Mouse (Mus musculus) liver, embryonic 13.5 days (tissue): ENCODE measurements around the gene C1galt1c1. TPM values are rescaled to one million over a fixed set of nuclear protein-coding genes. Genes with fewer than 3 reads are reported as not detected.
A peak's percentile ranks its signal among the peaks of the same experiment; 100 is the strongest.

Experiments
- ATAC-seq: fragments of 200-750 bp; cut with Nextera tagmentation; 2 replicates; pipeline ENCODE4 v1.8.0; 2017; ENCODE audit warnings: low read depth, mild to moderate bottlenecking, moderate number of reproducible peaks, moderate library complexity
- DNase-seq: peaks from one replicate; pipeline ENCODE4 v3.0.0; 2022
- H3K27ac ChIP-seq: fragments of 300-500 bp; sonication (generic); 2 replicates; pipeline ENCODE4 v1.5.1; 2015; ENCODE audit warnings: moderate library complexity, mild to moderate bottlenecking, inconsistent platforms
- H3K27me3 ChIP-seq: fragments of 300-500 bp; sonication (generic); 2 replicates; pipeline ENCODE4 v1.6.1; 2015; ENCODE audit warnings: mild to moderate bottlenecking, inconsistent platforms
- H3K36me3 ChIP-seq: fragments of 300-500 bp; sonication (generic); 2 replicates; pipeline ENCODE4 v1.6.1; 2015; ENCODE audit warnings: mild to moderate bottlenecking, inconsistent platforms
- H3K4me1 ChIP-seq: fragments of 300-500 bp; sonication (generic); replicated peaks from 2 replicates; pipeline ENCODE4 v1.6.1; 2015; ENCODE audit warnings: inconsistent platforms
- H3K4me2 ChIP-seq: fragments of 300-500 bp; sonication (generic); 2 replicates; pipeline ENCODE4 v1.6.1; 2015; ENCODE audit warnings: inconsistent platforms, mild to moderate bottlenecking, moderate library complexity
- H3K4me3 ChIP-seq: fragments of 300-500 bp; sonication (generic); replicated peaks from 2 replicates; pipeline ENCODE4 v1.5.1; 2015; ENCODE audit warnings: mild to moderate bottlenecking, inconsistent platforms
- H3K9ac ChIP-seq: fragments of 300-500 bp; sonication (generic); 2 replicates; pipeline ENCODE4 v1.6.1; 2015; ENCODE audit warnings: mild to moderate bottlenecking, inconsistent platforms
- H3K9me3 ChIP-seq: fragments of 300-500 bp; sonication (generic); replicated peaks from 2 replicates; pipeline ENCODE4 v1.6.1; 2016; ENCODE audit warnings: inconsistent platforms
- WGBS: fragments of 180-500 bp; shearing (Covaris S2); methylation state at CpG from one replicate; pipeline ENCODE4 v1.1.7; 2015; ENCODE audit not compliant: insufficient replicate concordance; 5-methylcytosine and 5-hydroxymethylcytosine counted together
- polyA plus RNA-seq: library from polyadenylated mRNA; unstranded; fragments of >200 nt; fragmentation: Nextera tagmentation; extraction: Ambion mirVana; gene quantifications from 2 replicates; pipeline ENCODE4 v1.2.1, GENCODE M21; 2015

Gene C1galt1c1
- 13.8 and 14.3 TPM in 2 replicates for polyA plus RNA-seq

DNA sequence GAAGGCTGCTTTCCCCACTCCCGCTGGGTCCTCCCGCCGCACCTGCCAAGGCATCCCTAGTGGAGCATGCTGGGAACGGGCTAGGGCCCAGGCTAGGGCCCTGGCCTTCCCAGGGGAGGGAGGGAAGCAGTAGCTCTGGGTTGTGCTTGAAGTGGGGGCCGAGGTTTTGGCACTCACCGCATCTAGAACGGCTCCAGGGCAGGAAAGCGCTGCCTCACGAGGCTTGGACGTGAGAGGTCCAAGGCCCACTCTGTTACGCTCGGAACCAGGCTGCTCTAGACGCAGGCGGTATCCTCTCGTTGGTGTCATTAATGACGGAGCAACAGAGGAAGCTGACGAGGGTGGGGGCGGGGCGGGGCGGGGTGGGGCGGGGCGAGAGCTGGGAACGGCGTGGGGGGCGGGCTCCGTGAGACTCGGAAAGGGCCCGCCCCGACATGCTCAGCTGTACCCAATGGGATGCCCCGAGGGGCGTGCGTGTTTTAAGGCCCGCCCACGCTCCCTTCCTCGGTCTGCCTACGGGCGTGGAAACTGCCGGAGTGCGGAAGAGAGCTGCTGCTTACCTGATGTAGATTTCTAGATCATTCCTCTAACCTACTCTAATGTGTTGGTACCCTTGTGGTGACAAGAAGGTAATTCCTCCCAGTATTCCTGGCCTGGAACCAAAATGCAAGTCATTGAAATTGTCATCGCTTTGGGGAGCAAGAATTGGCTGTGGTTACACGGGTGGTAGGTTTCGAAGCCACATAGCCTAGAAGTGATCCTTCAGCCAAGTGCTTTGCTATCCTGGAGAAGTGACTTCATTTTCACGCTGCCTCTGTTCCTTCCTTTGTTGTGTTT lies at the start of gene C1galt1c1:
TSS of gene C1galt1c1 (minus strand) at position 287 of the 837 bp plus-strand sequence.
- H3K9ac ChIP-seq: peak within 1 kb of the TSS; percentile 73
- no peaks in the 10 kb centered on the region for H3K9me3 ChIP-seq
- ATAC-seq (peak; percentile 99), DNase-seq (peak; percentile 88)
- peak within 1 kb of the TSS; percentile 84 for H3K27ac ChIP-seq
- H3K27me3 ChIP-seq: 0 out of 2 replicates have a peak, but pooled peaks cover 4% of the 10 kb centered on the region
- peak within 1 kb of the TSS; percentile 64 for H3K4me2 ChIP-seq
- no peaks in the 10 kb centered on the region for H3K36me3 ChIP-seq
- H3K4me1 ChIP-seq: peaks cover 3% of the 10 kb centered on the region; the same call in 1 of the 2 replicates
- peak within 1 kb of the TSS; percentile 70 for H3K4me3 ChIP-seq
- 8% methylated on average over 41 of the region's 43 CpGs for WGBS

DNA sequence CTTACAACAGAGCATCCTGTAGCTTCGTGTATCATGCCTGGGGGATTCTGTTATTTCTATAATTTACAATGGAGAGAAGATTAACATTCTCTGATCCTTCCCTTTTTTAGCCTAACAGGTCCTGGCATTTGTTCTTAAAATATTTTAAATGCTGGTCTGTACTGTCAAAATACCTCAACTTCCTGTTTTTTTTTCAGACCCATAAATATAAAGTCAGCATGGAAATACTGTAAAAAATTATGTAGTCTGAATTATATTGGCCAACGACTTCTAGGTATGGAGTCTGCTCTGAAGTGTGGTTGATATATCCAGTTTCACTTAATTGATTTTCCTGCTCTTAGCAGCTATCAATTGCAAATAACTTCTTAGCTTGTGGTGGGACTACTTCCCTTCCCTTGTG lies 47.1 kb upstream of the C1galt1c1 start:
- Histone ChIP-seq H3K36me3 (no peaks in the 10 kb centered on the region), H3K4me1 (no peaks in the 10 kb centered on the region), H3K4me3 (no peak overlapping the region), H3K27ac (no peak overlapping the region), H3K9me3 (no peaks in the 10 kb centered on the region), H3K4me2 (no peak overlapping the region), H3K9ac (no peak overlapping the region), H3K27me3 (no peaks in the 10 kb centered on the region)
- no peak for ATAC-seq
- WGBS: 22% methylated on average over 2 of the region's 2 CpGs
- DNase-seq: no peak

DNA sequence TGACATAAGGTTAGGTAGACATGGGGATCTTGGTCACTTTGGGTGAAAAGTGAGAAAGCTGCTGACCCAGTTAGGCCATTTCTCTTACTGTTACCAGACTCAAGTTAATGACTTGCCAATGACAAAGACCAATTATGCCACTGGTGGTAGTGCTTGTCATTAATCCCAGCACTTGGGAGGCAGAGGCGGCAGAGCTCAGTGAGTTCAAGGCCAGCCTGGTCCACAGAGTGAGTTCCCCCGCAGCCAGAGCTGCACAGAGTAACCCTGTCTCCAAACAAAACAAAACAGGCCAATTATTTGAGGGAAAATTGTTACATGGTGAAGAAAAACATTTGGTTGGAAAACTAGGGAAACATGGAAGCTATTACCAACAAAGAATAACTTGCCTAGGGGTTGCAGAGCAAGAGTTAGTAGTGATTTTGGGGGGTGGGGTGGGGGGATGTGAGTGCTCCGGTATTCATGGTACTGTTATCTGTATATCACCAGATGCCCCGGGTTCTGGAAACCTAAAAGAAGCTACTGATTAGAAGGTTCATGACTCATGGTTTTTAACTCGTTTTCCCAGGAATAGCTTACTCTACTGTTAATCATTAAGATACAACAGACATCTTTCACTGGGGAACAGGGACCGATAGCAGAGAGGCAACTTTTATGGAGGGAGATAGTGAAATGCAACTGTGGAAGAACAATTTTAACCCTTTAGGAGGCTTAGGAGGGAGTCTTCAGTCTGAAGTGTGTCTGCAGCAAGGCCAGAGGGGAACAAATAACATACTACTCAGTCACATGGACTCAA lies 34.4 kb upstream of the C1galt1c1 start:
- H3K4me3 ChIP-seq: no peak overlapping the region
- H3K4me1 ChIP-seq: no peaks in the 10 kb centered on the region
- H3K36me3 ChIP-seq: no peaks in the 10 kb centered on the region
- ATAC-seq (no peak), DNase-seq (no peak)
- no peaks in the 10 kb centered on the region for H3K9me3 ChIP-seq
- H3K4me2 ChIP-seq: no peak overlapping the region
- WGBS: 33% methylated on average over 6 of the region's 6 CpGs
- no peak overlapping the region for H3K9ac ChIP-seq
- H3K27ac ChIP-seq: no peak overlapping the region
- H3K27me3 ChIP-seq: no peaks in the 10 kb centered on the region

DNA sequence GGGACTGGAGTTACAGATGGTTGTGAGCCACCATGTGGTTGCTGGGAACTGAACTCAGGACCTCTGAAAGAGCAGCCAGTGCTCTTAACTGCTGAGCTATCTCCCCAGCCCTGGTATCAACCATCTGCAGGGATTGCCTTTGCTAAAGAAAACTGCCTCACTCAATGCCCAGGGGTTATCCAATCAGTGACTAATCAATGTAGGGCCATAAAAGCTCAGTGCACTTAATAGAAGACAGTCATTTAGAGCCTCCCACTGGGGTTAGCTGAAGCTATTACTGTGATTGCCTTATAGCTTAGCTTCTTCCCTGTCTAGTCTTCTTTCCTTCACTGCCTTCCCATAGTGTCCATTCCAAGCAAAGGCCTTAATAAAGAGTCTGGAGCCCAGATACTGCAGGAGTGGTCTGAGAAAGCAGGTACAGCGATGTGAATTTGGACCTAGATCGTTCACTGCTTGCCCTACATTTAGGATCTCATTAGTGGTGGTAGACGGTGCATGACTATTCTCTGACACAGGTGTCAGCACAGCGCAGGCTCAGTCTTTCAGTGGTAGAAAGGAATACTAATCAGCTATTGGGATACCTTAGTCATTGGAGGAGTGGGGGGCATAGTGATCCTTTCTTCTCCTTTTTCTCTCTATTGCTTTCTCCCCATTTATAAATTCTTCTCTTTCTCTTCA lies 21.5 kb upstream of the C1galt1c1 start:
- Histone ChIP-seq H3K4me3 (no peak overlapping the region), H3K9ac (no peak overlapping the region), H3K27ac (no peak overlapping the region), H3K27me3 (no peaks in the 10 kb centered on the region), H3K4me2 (no peak overlapping the region), H3K9me3 (no peaks in the 10 kb centered on the region), H3K36me3 (no peaks in the 10 kb centered on the region), H3K4me1 (no peaks in the 10 kb centered on the region)
- ATAC-seq: no peak
- 61% methylated on average over 4 of the region's 4 CpGs for WGBS
- no peak for DNase-seq

DNA sequence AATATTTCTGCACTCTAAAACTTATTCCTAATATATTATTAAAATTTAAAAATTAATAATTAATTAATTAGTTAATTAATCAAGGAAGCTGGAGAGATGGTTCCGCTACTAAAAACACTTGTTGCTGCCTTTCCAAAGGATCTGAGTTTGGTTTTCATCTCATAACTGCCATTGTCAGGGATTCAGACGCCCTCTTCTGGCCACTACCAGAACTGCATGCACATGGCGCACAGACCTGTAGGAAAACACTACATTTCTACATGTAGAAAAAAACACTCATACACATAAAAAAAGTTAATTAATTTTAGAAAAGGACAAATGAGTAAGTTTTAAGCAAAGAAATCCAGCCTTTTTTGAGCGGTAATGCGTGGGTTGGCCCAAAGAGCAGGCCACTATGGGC lies 19.8 kb upstream of the C1galt1c1 start:
- ATAC-seq: no peak
- H3K9ac ChIP-seq: no peak overlapping the region
- H3K27ac ChIP-seq: no peak overlapping the region
- no peaks in the 10 kb centered on the region for H3K27me3 ChIP-seq
- no peaks in the 10 kb centered on the region for H3K36me3 ChIP-seq
- WGBS: 59% methylated on average over 5 of the region's 5 CpGs
- no peak overlapping the region for H3K4me2 ChIP-seq
- no peak overlapping the region for H3K4me3 ChIP-seq
- no peaks in the 10 kb centered on the region for H3K9me3 ChIP-seq
- DNase-seq: no peak
- H3K4me1 ChIP-seq: no peaks in the 10 kb centered on the region

DNA sequence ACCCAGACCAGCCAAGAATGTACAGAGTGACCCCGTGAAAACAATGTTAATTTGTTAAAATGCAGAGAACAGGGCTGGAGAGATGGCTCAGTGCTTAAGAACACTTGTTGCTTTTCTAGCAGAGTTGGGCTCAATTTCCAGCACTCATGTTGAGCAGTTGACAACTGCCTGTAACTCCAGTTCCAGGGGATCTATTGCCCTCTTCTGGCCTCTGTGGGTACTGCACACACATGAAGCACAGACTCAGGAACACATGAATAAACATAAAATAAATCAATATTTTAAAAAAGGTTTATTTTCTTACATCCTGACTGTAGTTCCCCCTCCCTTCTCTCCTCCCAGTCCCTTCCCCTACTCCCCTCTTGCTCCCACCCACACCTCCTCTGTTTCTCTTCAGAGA lies 18.3 kb upstream of the C1galt1c1 start:
- H3K4me2 ChIP-seq: no peak overlapping the region
- no peak overlapping the region for H3K4me3 ChIP-seq
- ATAC-seq (no peak), DNase-seq (no peak)
- H3K27me3 ChIP-seq: no peaks in the 10 kb centered on the region
- H3K27ac ChIP-seq: no peak overlapping the region
- 65% methylated on average over 1 of the region's 1 CpGs for WGBS
- no peak overlapping the region for H3K9ac ChIP-seq
- H3K4me1 ChIP-seq: no peaks in the 10 kb centered on the region
- no peaks in the 10 kb centered on the region for H3K9me3 ChIP-seq
- H3K36me3 ChIP-seq: no peaks in the 10 kb centered on the region

DNA sequence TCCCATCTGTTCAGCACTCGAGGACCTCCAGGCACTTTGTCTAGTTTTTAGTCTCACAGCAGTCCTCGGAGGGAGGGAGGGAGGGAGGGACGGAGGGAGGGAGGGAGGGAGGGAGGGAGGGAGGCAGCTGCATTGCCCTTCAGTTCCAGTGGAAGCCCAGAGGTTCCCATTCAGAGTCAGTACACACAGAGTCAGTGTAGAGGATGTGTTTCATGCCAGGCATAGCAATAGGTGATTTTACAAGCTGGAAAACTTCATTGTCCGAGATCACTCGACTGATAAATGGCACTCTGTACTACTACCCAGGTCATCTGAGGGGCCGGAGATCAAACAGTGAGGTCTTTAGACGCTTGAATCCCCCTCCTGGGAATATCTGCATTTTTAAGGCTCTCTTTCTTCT lies 16.3 kb upstream of the C1galt1c1 start:
- ATAC-seq: no peak

DNA sequence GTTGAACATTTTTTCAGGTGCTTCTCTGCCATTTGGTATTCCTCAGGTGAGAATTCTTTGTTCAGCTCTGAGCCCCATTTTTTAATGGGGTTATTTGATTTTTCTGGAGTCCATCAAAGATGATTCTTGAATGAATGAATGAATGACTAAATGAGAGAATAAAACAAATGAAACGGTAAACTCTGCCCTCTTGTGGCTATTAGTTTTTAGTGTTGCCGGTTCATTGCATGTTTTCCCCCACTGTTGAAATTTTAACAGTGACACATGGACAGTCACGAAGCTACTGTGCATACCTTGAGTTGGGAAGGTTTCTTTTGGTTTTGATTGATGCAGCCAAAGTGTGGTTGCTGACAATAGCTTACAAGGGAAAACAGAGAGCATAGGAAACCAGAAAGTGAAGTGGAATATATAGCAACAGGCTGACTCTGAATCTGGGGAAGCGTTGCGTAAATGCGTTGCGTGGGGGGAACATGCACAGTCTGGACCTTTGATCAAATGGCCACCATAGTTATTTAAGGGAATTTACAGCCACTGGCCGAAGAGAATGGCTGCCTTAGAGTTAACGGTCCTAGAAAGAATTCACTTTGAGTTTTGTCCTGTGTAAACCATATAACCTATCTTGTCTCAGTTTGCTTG lies 15.6 kb upstream of the C1galt1c1 start:
- Histone ChIP-seq H3K27ac (no peak overlapping the region), H3K4me1 (no peaks in the 10 kb centered on the region), H3K4me3 (no peak overlapping the region), H3K4me2 (no peak overlapping the region), H3K36me3 (no peaks in the 10 kb centered on the region), H3K9ac (no peak overlapping the region), H3K9me3 (no peaks in the 10 kb centered on the region), H3K27me3 (no peaks in the 10 kb centered on the region)
- 54% methylated on average over 9 of the region's 9 CpGs for WGBS
- DNase-seq (no peak), ATAC-seq (no peak)

More for the DNA sequence above, 16.3 kb upstream of the C1galt1c1 start:
- Histone ChIP-seq H3K4me2 (no peak overlapping the region), H3K9ac (no peak overlapping the region), H3K4me3 (no peak overlapping the region), H3K4me1 (no peaks in the 10 kb centered on the region), H3K9me3 (no peaks in the 10 kb centered on the region), H3K27ac (no peak overlapping the region), H3K36me3 (no peaks in the 10 kb centered on the region), H3K27me3 (no peaks in the 10 kb centered on the region)
- no peak for DNase-seq
- 45% methylated on average over 6 of the region's 7 CpGs for WGBS

DNA sequence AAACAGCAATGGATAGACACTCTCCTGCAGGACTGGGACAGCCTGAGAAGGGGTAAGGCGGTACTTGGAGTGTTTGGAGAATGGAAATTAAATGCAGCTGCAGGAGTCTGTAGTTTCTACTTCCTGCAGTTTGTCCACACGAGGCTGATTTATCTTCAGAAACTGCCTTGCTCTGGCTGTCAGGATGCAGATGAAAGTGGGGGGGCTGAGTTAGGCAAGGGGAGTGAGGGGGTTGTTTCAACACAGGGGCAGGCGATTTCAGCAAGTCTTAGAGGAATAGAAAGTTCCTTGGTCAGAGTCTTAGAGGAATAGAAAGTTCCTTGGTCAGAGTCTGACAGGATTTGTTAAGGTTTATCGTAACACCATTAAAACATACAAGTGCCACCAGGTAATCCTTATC lies 7.3 kb upstream of the C1galt1c1 start:
- no peaks in the 10 kb centered on the region for H3K4me1 ChIP-seq
- H3K4me2 ChIP-seq: no peak overlapping the region
- 46% methylated on average over 4 of the region's 4 CpGs for WGBS
- 0 out of 2 replicates have a peak, but pooled peaks cover 4% of the 10 kb centered on the region for H3K27me3 ChIP-seq
- no peak overlapping the region for H3K27ac ChIP-seq
- H3K4me3 ChIP-seq: no peak overlapping the region
- H3K9me3 ChIP-seq: no peaks in the 10 kb centered on the region
- ATAC-seq (no peak), DNase-seq (no peak)
- no peaks in the 10 kb centered on the region for H3K36me3 ChIP-seq
- no peak overlapping the region for H3K9ac ChIP-seq

DNA sequence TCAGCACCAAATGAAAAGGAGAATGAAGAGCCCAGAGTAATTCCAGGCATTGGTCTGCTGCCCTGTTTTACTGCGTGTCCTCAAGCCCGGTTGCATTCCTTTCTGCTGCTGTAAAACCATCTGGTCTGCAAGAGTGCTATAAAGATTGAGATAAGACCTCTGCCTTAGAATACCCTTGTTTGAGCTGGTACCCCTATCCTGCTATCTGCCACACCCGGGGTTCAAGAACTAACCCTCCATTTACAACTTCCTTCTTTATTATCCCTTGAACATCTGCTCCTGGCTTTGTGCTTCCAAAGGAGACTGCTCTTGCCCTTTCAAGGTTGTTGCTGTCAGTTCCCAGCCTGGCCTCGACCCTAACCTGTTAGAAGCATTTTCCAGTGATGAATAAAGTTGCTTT lies 6.5 kb upstream of the C1galt1c1 start:
- Histone ChIP-seq H3K4me2 (no peak overlapping the region), H3K27ac (no peak overlapping the region), H3K36me3 (no peaks in the 10 kb centered on the region), H3K4me1 (no peaks in the 10 kb centered on the region), H3K27me3 (0 out of 2 replicates have a peak, but pooled peaks cover 4% of the 10 kb centered on the region), H3K9me3 (no peaks in the 10 kb centered on the region), H3K9ac (no peak overlapping the region), H3K4me3 (no peak overlapping the region)
- ATAC-seq (no peak), DNase-seq (no peak)
- WGBS: 34% methylated on average over 4 of the region's 4 CpGs

DNA sequence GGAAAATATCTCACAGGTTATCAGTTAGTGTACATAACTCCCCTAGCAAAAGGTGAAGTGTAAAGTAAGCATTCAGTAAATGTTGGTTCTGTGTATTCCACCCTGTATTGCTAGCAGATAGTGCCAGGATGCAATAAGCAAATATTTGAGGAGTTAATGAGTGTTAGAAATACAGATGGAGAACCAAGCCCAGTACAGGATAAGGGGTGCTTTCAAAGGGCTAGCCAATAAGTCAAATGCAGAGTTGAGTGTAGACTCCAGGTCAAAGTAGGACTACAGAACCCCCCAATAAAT lies 698 bp upstream of the C1galt1c1 start:
- no peaks in the 10 kb centered on the region for H3K9me3 ChIP-seq
- ATAC-seq (no peak), DNase-seq (no peak)
- H3K27me3 ChIP-seq: 0 out of 2 replicates have a peak, but pooled peaks cover 4% of the 10 kb centered on the region
- peak overlapping the region; percentile 64 for H3K4me2 ChIP-seq
- H3K9ac ChIP-seq: peak overlapping the region; percentile 57
- H3K4me3 ChIP-seq: peak overlapping the region; percentile 56
- no peak overlapping the region; the same call in 1 of the 2 replicates for H3K27ac ChIP-seq
- peaks cover 3% of the 10 kb centered on the region; the same call in 1 of the 2 replicates for H3K4me1 ChIP-seq
- no peaks in the 10 kb centered on the region for H3K36me3 ChIP-seq
